Mouse (Mus musculus) myocyte (in vitro differentiated cells): Measurements from ENCODE around the gene Triap1.
A peak's percentile ranks its signal among the peaks of the same experiment; 100 is the strongest.

Source experiments
- MAX ChIP-seq: IDR thresholded peaks from one replicate; pipeline ENCODE4 v1.6.1; 2011; ENCODE audit warnings: low read depth, mild to moderate bottlenecking, control low read depth
- POLR2A ChIP-seq: IDR thresholded peaks from one replicate; pipeline ENCODE4 v1.6.1; 2011; ENCODE audit warnings: low read depth, mild to moderate bottlenecking, control low read depth, moderate library complexity; ENCODE audit not compliant: insufficient read length
- TCF12 ChIP-seq: IDR thresholded peaks from one replicate; pipeline ENCODE4 v1.6.1; 2011; ENCODE audit warnings: mild to moderate bottlenecking, control low read depth; ENCODE audit not compliant: poor library complexity, insufficient read depth, severe bottlenecking

DNA sequence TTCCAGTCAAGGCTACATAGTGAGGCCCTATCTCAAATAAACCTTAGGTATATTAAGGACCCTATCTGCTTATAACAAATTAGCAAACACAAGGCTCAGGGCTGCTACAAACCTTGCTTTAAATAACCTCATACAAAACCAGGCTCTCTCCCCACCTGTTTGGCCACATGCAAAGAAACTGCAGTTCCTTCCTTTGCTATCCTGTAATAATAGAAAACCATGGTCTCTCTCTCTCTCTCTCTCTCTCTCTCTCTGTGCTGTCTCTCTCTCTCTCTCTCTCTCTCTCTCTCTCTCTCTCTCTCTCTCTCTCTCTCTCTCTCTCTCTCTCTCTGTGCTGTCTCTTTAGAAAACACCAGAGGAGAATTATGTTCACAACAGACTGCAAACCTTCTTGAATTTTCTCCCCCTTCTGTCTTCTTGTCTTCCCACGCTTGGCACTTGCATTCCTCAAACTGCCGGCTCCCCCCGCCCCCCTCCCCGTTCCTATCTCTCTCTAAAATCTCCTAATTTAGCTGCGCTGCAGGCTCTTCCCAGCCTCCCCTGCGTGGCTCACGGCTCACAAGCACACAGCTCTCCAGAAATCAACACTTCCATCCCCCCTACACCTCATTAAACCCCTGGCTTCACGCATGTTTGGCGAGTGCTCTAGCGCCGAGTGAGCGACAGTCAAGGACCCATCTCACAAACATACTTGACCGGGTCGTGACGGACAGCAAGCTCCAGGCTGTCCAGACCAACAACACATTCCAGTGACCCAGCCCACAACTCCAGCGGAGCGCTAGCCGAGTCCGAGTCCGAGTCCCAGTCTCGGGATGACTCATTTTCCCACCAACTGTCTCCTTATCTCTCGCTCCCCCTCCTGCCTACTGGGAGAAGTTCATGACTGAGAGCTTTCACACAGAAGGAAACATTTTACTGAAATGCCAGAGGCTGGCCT, 21.8 kb upstream of the Triap1 start:
- TF ChIP-seq POLR2A, result peak; percentile 55
- no peak for TF ChIP-seq TCF12
- no peak for TF ChIP-seq MAX
